Mouse (Mus musculus): ENCODE measurements at regions not wholly inside any gene's neighbourhood (a gene's known extent, or its start where the extent isn't known, plus 50 kb on each side); places are given as distances from the start of the nearest gene placed in this dataset.

DNA sequence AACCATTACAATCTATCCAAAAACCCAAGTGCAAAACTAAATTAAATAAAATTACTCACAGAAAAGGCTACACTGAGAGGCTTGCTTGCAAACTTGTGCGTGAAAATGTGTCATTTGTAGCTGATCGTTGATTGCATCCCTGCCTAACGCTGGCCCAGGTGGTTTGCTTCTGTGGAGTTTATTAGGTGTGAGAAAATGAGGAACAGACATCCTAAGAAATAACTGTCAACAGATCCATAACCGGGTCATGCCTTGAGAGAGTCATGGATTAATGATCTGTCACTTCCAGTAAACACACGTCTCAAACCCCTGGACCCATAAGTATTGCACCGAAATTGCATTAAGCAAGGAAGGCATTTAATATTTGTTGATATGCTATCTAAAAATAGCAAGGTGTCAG lies 73.4 kb upstream of the Tmem18 start:
- DNase-seq (ENCODE audit: low spot score) (no peak), ATAC-seq (ENCODE audit: low FRiP score, low TSS enrichment) (no peak)
- Histone ChIP-seq H3K36me3 (ENCODE audit: control insufficient read depth, insufficient read depth, low read length) (no peaks in the 10 kb centered on the region), H3K27ac (replicated peaks) (no peak overlapping the region), H3K4me1 (replicated peaks; ENCODE audit: control insufficient read depth, insufficient read depth) (no peaks in the 10 kb centered on the region), H3K4me3 (ENCODE audit: low read depth, low read length) (no peak overlapping the region), H3K9me3 (ENCODE audit: control insufficient read depth, low read length) (no peaks in the 10 kb centered on the region), H3K4me2 (replicated peaks; ENCODE audit: low read depth) (no peak overlapping the region), H3K27me3 (ENCODE audit: control insufficient read depth, insufficient read depth, low read length) (no peaks in the 10 kb centered on the region), H3K9ac (ENCODE audit: low read length) (no peak overlapping the region)
- 39% methylated on average over 6 of the region's 6 CpGs for WGBS
- TF ChIP-seq CTCF (IDR thresholded peaks at IDR 0.05; ENCODE audit: low read depth) (no peak), EP300 (optimal IDR thresholded peaks at IDR 0.05) (no peak)

DNA sequence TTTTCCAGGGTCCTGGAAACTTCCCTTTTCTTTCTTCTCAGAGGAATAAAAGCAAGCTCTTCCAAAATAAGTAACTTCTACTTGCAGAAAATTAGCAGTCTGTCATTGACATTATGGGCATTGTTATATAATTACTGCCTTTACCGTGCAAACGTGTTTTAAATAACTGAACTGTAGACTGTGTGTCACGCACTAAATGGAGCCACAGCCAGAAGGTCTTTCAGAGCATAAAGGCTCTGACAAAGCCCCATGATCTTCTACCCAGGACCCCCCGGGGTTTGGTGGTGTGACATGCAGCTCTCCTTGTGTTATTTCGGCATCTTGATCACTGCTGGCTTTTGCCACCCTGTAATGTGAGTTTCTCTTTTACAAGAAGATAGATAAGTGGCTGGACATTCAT lies 100.9 kb upstream of the Tmem18 start:
- no peaks in the 10 kb centered on the region for H3K9me3 ChIP-seq (ENCODE audit: control insufficient read depth, low read length)
- TF ChIP-seq EP300 (optimal IDR thresholded peaks at IDR 0.05) (no peak), CTCF (IDR thresholded peaks at IDR 0.05; ENCODE audit: low read depth) (no peak)
- DNase-seq (ENCODE audit: low spot score) (no peak), ATAC-seq (ENCODE audit: low FRiP score, low TSS enrichment) (no peak)
- WGBS: 78% methylated on average over 5 of the region's 5 CpGs
- H3K27me3 ChIP-seq (ENCODE audit: control insufficient read depth, insufficient read depth, low read length): no peaks in the 10 kb centered on the region
- no peak overlapping the region for H3K9ac ChIP-seq (ENCODE audit: low read length)
- H3K27ac ChIP-seq (replicated peaks): no peak overlapping the region
- H3K4me3 ChIP-seq (ENCODE audit: low read depth, low read length): no peak overlapping the region
- no peaks in the 10 kb centered on the region for H3K36me3 ChIP-seq (ENCODE audit: control insufficient read depth, insufficient read depth, low read length)
- H3K4me1 ChIP-seq (replicated peaks; ENCODE audit: control insufficient read depth, insufficient read depth): no peaks in the 10 kb centered on the region
- no peak overlapping the region for H3K4me2 ChIP-seq (replicated peaks; ENCODE audit: low read depth)

DNA sequence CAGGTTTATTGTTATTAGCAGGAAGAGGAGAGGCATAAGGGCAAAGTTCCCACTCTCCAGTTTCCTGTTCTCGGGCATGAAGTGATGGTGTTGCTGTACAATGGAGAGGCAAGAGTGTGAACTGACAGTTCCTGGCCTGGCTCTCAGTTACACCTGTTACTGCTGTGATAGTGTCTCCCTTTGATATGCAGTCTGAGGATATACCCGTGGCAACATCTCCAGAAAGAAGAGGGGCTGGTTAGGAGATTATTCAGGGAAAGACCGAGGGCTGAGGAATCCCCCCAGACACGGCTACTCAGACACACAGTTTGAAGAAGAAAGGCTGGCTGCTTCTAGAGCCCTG lies 100.3 kb upstream of the Sntg2 start:
- H3K9ac ChIP-seq (ENCODE audit: low read length): no peak overlapping the region
- H3K27me3 ChIP-seq (ENCODE audit: control insufficient read depth, insufficient read depth, low read length): no peaks in the 10 kb centered on the region
- H3K4me2 ChIP-seq (replicated peaks; ENCODE audit: low read depth): no peak overlapping the region
- no peak overlapping the region for H3K4me3 ChIP-seq (ENCODE audit: low read depth, low read length)
- TF ChIP-seq EP300 (optimal IDR thresholded peaks at IDR 0.05) (no peak), CTCF (IDR thresholded peaks at IDR 0.05; ENCODE audit: low read depth) (no peak)
- 68% methylated on average over 3 of the region's 4 CpGs for WGBS
- DNase-seq (ENCODE audit: low spot score): no peak
- H3K27ac ChIP-seq (replicated peaks): no peak overlapping the region
- no peaks in the 10 kb centered on the region for H3K36me3 ChIP-seq (ENCODE audit: control insufficient read depth, insufficient read depth, low read length)
- no peak for ATAC-seq (ENCODE audit: low FRiP score, low TSS enrichment)
- no peaks in the 10 kb centered on the region for H3K4me1 ChIP-seq (replicated peaks; ENCODE audit: control insufficient read depth, insufficient read depth)
- H3K9me3 ChIP-seq (ENCODE audit: control insufficient read depth, low read length): no peaks in the 10 kb centered on the region

DNA sequence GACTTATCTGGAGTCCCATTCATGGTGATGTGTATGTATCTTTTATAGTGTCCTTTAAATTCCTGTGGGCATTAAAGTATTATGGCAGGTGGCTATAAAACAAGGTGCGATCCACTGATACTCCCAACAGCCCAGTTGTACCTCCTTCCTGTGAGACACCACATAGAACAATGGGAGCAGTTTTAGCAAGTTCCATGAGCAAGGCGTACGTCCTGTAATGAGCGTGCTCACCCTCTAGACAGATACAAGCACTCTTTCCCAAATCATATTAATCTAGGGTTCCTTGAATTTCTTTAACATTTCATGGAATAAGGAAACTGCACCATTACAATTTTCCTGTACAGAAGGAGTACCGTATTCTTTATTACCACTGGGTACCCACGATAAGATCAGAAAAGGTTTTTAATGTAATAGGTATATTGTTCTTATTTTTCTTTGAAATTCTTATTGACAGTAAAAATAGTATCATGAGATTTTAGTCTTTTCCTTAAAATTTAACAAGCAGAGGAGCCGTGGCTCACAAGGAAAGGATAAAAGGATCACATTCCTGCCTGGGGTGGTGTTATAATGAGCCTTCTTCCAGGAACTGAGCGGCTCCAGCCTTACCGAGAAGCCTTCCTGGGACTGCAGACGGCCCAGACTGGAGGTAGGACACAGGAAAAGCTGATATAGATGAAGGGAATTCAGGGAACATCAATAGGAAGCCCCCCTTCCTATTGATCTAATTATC lies 99.7 kb upstream of the Sntg2 start:
- Histone ChIP-seq H3K4me3 (ENCODE audit: low read depth, low read length) (no peak overlapping the region), H3K9me3 (ENCODE audit: control insufficient read depth, low read length) (no peaks in the 10 kb centered on the region), H3K36me3 (ENCODE audit: control insufficient read depth, insufficient read depth, low read length) (no peaks in the 10 kb centered on the region), H3K4me1 (replicated peaks; ENCODE audit: control insufficient read depth, insufficient read depth) (no peaks in the 10 kb centered on the region), H3K9ac (ENCODE audit: low read length) (no peak overlapping the region), H3K27me3 (ENCODE audit: control insufficient read depth, insufficient read depth, low read length) (no peaks in the 10 kb centered on the region), H3K27ac (replicated peaks) (no peak overlapping the region), H3K4me2 (replicated peaks; ENCODE audit: low read depth) (no peak overlapping the region)
- WGBS: 64% methylated on average over 10 of the region's 10 CpGs
- TF ChIP-seq CTCF (IDR thresholded peaks at IDR 0.05; ENCODE audit: low read depth) (no peak), EP300 (optimal IDR thresholded peaks at IDR 0.05) (no peak)
- ATAC-seq (ENCODE audit: low FRiP score, low TSS enrichment) (no peak), DNase-seq (ENCODE audit: low spot score) (no peak)

DNA sequence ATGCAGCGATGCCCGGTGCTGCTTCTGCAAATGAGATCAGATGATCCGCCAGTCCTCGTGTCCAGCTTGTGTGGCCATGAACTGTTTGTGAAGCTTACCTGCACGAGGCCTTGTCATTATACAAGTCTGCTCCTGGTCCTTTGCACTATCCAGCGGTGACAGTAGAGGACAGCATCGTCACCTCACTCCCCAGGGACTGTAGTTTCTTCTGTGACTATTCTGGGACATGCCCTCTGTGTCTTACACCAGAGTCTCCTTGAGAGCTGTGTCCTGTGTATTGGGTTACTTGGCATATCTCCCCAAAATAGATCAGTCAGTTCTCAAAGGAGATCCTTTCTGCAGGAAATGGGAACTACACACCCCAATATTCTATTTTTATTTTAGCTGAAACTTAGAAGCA lies 94.0 kb upstream of the Sntg2 start:
- Histone ChIP-seq H3K4me3 (ENCODE audit: low read depth, low read length) (no peak overlapping the region), H3K9ac (ENCODE audit: low read length) (no peak overlapping the region), H3K9me3 (ENCODE audit: control insufficient read depth, low read length) (no peaks in the 10 kb centered on the region), H3K27me3 (ENCODE audit: control insufficient read depth, insufficient read depth, low read length) (no peaks in the 10 kb centered on the region), H3K4me2 (replicated peaks; ENCODE audit: low read depth) (no peak overlapping the region), H3K27ac (replicated peaks) (no peak overlapping the region), H3K36me3 (ENCODE audit: control insufficient read depth, insufficient read depth, low read length) (no peaks in the 10 kb centered on the region), H3K4me1 (replicated peaks; ENCODE audit: control insufficient read depth, insufficient read depth) (no peaks in the 10 kb centered on the region)
- ATAC-seq (ENCODE audit: low FRiP score, low TSS enrichment): no peak
- WGBS: 74% methylated on average over 7 of the region's 7 CpGs
- no peak for DNase-seq (ENCODE audit: low spot score)
- TF ChIP-seq CTCF (IDR thresholded peaks at IDR 0.05; ENCODE audit: low read depth) (no peak), EP300 (optimal IDR thresholded peaks at IDR 0.05) (no peak)

DNA sequence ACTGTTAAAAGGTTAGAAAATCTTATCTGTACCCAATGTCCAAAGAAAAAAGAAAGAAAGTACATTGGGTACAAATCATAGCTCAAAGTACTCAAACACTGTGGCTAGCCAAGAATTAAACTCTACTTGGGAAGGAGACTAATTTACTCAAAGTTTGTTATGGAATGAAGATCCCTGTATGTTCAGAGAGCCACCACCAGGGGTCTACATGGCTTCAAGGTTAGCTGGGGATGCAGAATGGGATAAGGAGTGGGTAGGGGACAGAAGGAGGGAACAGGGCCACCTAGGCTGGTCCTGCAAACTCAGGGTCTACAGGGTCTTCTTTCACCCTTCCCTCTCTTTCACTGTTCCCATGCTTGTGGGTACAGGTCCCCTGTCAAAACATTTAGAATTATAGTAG lies 77.4 kb upstream of the Sntg2 start:
- H3K27me3 ChIP-seq (ENCODE audit: control insufficient read depth, insufficient read depth, low read length): no peaks in the 10 kb centered on the region
- H3K36me3 ChIP-seq (ENCODE audit: control insufficient read depth, insufficient read depth, low read length): no peaks in the 10 kb centered on the region
- no peak for DNase-seq (ENCODE audit: low spot score)
- no peak overlapping the region for H3K9ac ChIP-seq (ENCODE audit: low read length)
- H3K4me1 ChIP-seq (replicated peaks; ENCODE audit: control insufficient read depth, insufficient read depth): no peaks in the 10 kb centered on the region
- H3K27ac ChIP-seq (replicated peaks): no peak overlapping the region
- H3K9me3 ChIP-seq (ENCODE audit: control insufficient read depth, low read length): no peaks in the 10 kb centered on the region
- no peak overlapping the region for H3K4me2 ChIP-seq (replicated peaks; ENCODE audit: low read depth)
- peak; percentile 62 for TF ChIP-seq CTCF (IDR thresholded peaks at IDR 0.05; ENCODE audit: low read depth)
- no peak for TF ChIP-seq EP300 (optimal IDR thresholded peaks at IDR 0.05)
- no peak overlapping the region for H3K4me3 ChIP-seq (ENCODE audit: low read depth, low read length)
- ATAC-seq (ENCODE audit: low FRiP score, low TSS enrichment): no peak
